Mouse (Mus musculus) adrenal gland, postnatal 0 days (tissue): ENCODE results near the gene Xlr5b. TPM values are rescaled to one million over a fixed set of nuclear protein-coding genes. Genes with fewer than 3 reads are reported as not detected.

Experiments
- polyA plus RNA-seq: library from polyadenylated mRNA; unstranded; fragments of >200 nt; fragmentation: Nextera tagmentation; extraction: Ambion mirVana; gene quantifications from 2 replicates; pipeline ENCODE4 v1.2.1, GENCODE M21; 2015

The Xlr5b gene
- not detected in 2 replicates for polyA plus RNA-seq

GRCm38 (mm10) chrX:73148496-73148895, at the start of gene Xlr5b:
Xlr5b (plus strand) TSS chrX:73148796.

GRCm38 (mm10) chrX:73116747-73117146, 31.8 kb upstream of the Xlr5b start, which contains the start of gene Gm14685:
Gm14685 (plus strand) TSS chrX:73117047.

DNA sequence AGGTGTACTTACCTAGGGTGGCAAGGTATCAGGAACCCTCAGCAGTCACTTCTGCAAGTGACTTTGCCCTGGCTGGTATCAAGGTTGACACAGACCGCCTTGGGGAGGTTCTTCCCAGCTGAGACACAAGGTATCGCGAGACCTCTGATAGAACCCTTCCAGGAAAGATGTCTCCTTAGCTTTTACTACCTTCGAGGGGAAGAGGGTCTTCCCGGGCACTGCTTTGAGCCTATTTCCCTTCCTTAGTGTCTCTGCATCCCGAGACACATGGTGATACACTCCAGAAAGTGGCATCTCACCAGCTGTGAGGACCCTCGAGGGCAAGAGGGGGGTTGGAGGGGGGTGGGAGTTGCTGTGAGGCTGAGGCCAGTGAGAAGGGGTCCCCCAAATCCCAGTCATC, 754 bp downstream of the Xlr5b start, which contains the start of gene DXBay18:
Gene DXBay18 (minus strand): TSS at position 101 of the 400 bp plus-strand sequence.

DNA sequence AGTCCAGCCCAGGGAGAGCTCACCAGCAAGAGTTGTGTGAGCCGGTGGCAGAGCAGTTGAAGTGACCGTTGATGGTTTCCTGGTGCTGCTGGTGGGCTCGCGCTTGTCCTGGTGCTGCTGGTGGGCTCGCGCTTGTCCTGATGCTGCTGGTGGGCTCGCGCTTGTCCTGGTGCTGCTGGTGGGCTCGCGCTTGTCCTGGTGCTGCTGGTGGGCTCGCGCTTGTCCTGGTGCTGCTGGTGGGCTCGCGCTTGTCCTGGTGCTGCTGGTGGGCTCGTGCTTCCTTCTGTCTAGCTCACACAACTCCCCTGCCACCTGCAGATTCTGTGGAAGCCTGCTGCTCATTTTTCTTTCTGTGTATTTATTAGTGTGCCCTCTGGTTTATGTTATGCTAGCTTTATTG, 28.3 kb downstream of the Xlr5b start, which contains the start of gene Spin2d:
Gene Spin2d (minus strand): TSS at position 101 of the 400 bp plus-strand sequence.

DNA sequence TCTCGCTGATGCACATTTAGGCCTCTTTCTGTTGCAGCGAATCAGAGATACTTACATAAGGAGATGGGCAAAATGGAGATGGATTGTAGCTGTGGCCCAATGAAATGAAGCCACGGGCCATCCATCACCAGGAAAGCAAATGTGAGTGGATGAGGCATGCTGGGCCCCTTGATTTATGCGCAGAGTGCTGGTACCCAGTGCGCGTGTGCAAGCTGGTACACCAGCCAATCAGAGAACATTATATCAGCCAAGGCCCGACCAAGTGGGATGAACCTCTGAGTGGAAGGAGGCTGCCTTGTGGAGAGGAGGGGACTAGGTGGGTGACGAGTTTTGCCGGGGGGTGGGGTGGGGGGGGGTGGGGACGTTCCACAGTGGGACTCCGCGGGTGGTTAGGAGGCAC, 43.3 kb downstream of the Xlr5b start, which contains the start of gene Xlr3b:
Gene Xlr3b (plus strand): TSS at position 274 of the 400 bp plus-strand sequence.

Other genes starting within 250 kb of the Xlr5b start
- 102 and 113 TPM in 2 replicates for gene Cetn2, start 230.4 kb upstream of the Xlr5b start, polyA plus RNA-seq
- gene Nsdhl, start 230.2 kb upstream of the Xlr5b start, polyA plus RNA-seq = 14.3 and 15.7 TPM in 2 replicates
- gene Zfp185, start 161.5 kb upstream of the Xlr5b start, polyA plus RNA-seq = 5.5 and 6.3 TPM in 2 replicates
- gene Pnma5, start 111.7 kb upstream of the Xlr5b start, polyA plus RNA-seq = 0.05 TPM in 1 of 2 replicates, not detected in the other
- gene Pnma3, start 84.0 kb upstream of the Xlr5b start, polyA plus RNA-seq = 0.46 and 0.48 TPM in 2 replicates
- gene Xlr4a, start 66.3 kb upstream of the Xlr5b start, polyA plus RNA-seq = 1.5 and 1.6 TPM in 2 replicates
- 1.9 and 3.3 TPM in 2 replicates for gene Xlr3a, start 51.7 kb upstream of the Xlr5b start, polyA plus RNA-seq
- 0.06 and 0.09 TPM in 2 replicates for gene Gm14685, start 31.7 kb upstream of the Xlr5b start, polyA plus RNA-seq
- gene DXBay18, start 654 bp downstream of the Xlr5b start, polyA plus RNA-seq = not detected in 2 replicates
- gene Spin2d, start 28.2 kb downstream of the Xlr5b start, polyA plus RNA-seq = not detected in 2 replicates
- gene Xlr3b, start 43.4 kb downstream of the Xlr5b start, polyA plus RNA-seq = 3.0 and 18.5 TPM in 2 replicates
- gene Xlr4b, start 65.5 kb downstream of the Xlr5b start, polyA plus RNA-seq = 0.62 and 9.2 TPM in 2 replicates
- gene F8a, start 79.5 kb downstream of the Xlr5b start, polyA plus RNA-seq = 17.5 and 22.4 TPM in 2 replicates
- 0.14 TPM in 1 of 2 replicates, not detected in the other for gene Xlr4c, start 94.3 kb downstream of the Xlr5b start, polyA plus RNA-seq
- gene Xlr3c, start 116.6 kb downstream of the Xlr5b start, polyA plus RNA-seq = not detected in 2 replicates
- 0.19 TPM in 1 of 2 replicates, not detected in the other for gene Xlr5a, start 144.2 kb downstream of the Xlr5b start, polyA plus RNA-seq
- not detected in 2 replicates for gene Xlr5c, start 144.2 kb downstream of the Xlr5b start, polyA plus RNA-seq
- not detected in 2 replicates for gene Gm45015, start 188.0 kb downstream of the Xlr5b start, polyA plus RNA-seq
- gene Zfp275, start 193.8 kb downstream of the Xlr5b start, polyA plus RNA-seq = 4.1 and 4.5 TPM in 2 replicates
- not detected in 2 replicates for gene Gm18336, start 249.9 kb downstream of the Xlr5b start, polyA plus RNA-seq